Mouse (Mus musculus) stomach, postnatal 0 days (tissue): ENCODE data around the gene Kif6. TPM values are rescaled to one million over a fixed set of nuclear protein-coding genes. Genes with fewer than 3 reads are reported as not detected.
A peak's percentile ranks its signal among the peaks of the same experiment; 100 is the strongest.

Experiments
- ATAC-seq: fragments of 200-750 bp; cut with Nextera tagmentation; 2 replicates; pipeline ENCODE4 v1.8.0; 2017; ENCODE audit not compliant: low FRiP score, low TSS enrichment
- DNase-seq: peaks from one replicate; pipeline ENCODE4 v3.0.0-alpha.2; 2016; ENCODE audit warnings: low spot score
- H3K27ac ChIP-seq: fragments of 300-500 bp; sonication (generic); replicated peaks from 2 replicates; pipeline ENCODE4 v1.5.1; 2014; ENCODE audit warnings: mild to moderate bottlenecking, control low read depth
- H3K27me3 ChIP-seq: fragments of 300-500 bp; sonication (generic); 2 replicates; pipeline ENCODE4 v1.6.1; 2014; ENCODE audit warnings: low read length; ENCODE audit not compliant: control insufficient read depth, insufficient read depth
- H3K36me3 ChIP-seq: fragments of 300-500 bp; sonication (generic); 2 replicates; pipeline ENCODE4 v1.6.1; 2014; ENCODE audit warnings: low read length, mixed read lengths; ENCODE audit not compliant: control insufficient read depth, insufficient read depth
- H3K4me1 ChIP-seq: fragments of 300-500 bp; sonication (generic); replicated peaks from 2 replicates; pipeline ENCODE4 v1.6.1; 2014; ENCODE audit warnings: antibody characterized with exemption; ENCODE audit not compliant: control insufficient read depth, insufficient read depth
- H3K4me2 ChIP-seq: fragments of 300-500 bp; sonication (generic); replicated peaks from 2 replicates; pipeline ENCODE4 v1.6.1; 2014; ENCODE audit warnings: low read depth, mild to moderate bottlenecking, control low read depth, moderate library complexity
- H3K4me3 ChIP-seq: fragments of 300-500 bp; sonication (generic); 2 replicates; pipeline ENCODE4 v1.5.1; 2014; ENCODE audit warnings: low read depth, low read length, control low read depth
- H3K9ac ChIP-seq: fragments of 300-500 bp; sonication (generic); 2 replicates; pipeline ENCODE4 v1.6.1; 2014; ENCODE audit warnings: mild to moderate bottlenecking, low read length, control low read depth, mixed read lengths
- H3K9me3 ChIP-seq: fragments of 300-500 bp; sonication (generic); 2 replicates; pipeline ENCODE4 v1.6.1; 2016; ENCODE audit warnings: low read length; ENCODE audit not compliant: control insufficient read depth
- CTCF ChIP-seq: IDR thresholded peaks from 2 replicates; pipeline ENCODE4 v1.5.1; 2016; ENCODE audit warnings: antibody characterized with exemption, low read depth, mild to moderate bottlenecking, moderate library complexity
- EP300 ChIP-seq: optimal IDR thresholded peaks from 2 replicates; pipeline ENCODE3; 2016; ENCODE audit warnings: antibody characterized with exemption
- WGBS: fragments of 180-500 bp; shearing (Covaris S2); extraction: QIAGEN DNeasy Blood & Tissue Kit; methylation state at CpG from one replicate; pipeline ENCODE4 v1.1.7; 2014; 5-methylcytosine and 5-hydroxymethylcytosine counted together
- polyA plus RNA-seq: library from polyadenylated mRNA; unstranded; fragments of >200 nt; fragmentation: Nextera tagmentation; extraction: Ambion mirVana; gene quantifications from 2 replicates; pipeline ENCODE4 v1.2.1, GENCODE M21; 2015

The Kif6 gene
- polyA plus RNA-seq, 1 experiment from 2014 or later = 0.85 TPM

DNA sequence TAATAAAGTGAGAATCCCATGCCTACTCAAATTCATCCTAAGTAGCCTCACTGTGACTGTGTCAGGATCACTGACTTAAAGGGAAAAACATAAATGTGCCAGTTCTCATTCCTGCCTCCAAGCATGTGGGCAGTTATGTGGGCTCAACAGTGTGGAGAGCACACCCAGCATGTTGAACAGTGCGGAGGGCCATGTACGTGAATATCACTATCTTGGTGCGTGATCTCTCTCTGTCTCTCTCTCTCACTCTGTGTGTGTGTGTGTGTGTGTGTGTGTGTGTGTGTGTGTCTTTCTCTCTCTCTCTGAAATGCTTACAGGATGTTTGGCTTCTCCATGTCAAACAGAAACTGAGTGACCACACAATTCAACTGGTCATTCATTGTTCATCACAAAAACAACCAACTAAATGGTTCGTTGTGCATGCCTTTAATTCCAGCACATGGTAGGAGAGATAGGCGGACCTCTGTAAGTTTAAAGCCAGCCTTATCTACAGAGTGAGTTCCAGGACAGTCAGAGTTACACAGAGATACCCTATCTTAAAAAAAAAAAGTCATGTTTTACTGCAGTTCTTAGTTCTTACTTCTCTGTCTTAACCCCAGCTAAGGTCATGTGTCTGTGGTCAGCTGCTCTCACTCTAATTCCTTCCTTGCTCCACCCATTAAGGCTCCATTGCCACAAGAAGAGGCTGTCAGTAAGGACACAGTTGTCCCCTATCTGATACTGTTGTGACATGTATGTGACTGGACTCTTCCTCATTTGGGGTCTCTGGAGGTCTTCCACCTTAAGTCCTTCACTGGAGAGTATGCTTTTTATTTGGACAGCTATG is 266.2 kb downstream of the Kif6 start:
- WGBS = 68% methylated on average over 5 of the region's 5 CpGs
- DNase-seq (no peak), ATAC-seq (no peak)
- no peak for TF ChIP-seq EP300
- TF ChIP-seq CTCF = no peak
- no peak overlapping the region for H3K27ac ChIP-seq
- H3K4me1 ChIP-seq = no peaks in the 10 kb centered on the region
- H3K27me3 ChIP-seq = no peaks in the 10 kb centered on the region
- H3K36me3 ChIP-seq = no peaks in the 10 kb centered on the region
- H3K4me3 ChIP-seq = no peak overlapping the region
- no peak overlapping the region for H3K9ac ChIP-seq
- no peaks in the 10 kb centered on the region for H3K9me3 ChIP-seq
- H3K4me2 ChIP-seq = no peak overlapping the region

DNA sequence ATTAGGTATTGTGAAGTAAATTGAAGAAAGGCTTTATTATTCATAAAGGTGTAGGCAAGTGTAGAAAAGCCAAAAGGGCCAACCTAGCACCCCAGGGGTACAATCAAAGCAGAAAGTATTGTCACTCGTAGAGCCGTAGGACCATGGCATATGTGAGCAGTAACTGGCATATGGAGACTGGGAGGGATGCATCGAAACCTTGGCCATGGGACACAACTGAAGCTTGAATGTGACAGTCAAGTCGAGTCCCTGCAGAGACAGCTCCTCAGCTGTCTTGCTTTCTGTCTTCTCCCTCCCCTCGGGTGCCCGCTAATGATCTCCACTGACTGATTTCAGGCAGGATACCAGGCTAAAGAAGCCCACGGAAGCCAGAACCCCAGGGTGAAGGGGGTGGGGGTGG is 266.9 kb downstream of the Kif6 start:
- Histone ChIP-seq H3K27ac (no peak overlapping the region), H3K27me3 (no peaks in the 10 kb centered on the region), H3K9ac (no peak overlapping the region), H3K4me2 (no peak overlapping the region), H3K36me3 (no peaks in the 10 kb centered on the region), H3K4me3 (no peak overlapping the region), H3K9me3 (no peaks in the 10 kb centered on the region), H3K4me1 (no peaks in the 10 kb centered on the region)
- 88% methylated on average over 7 of the region's 7 CpGs for WGBS
- ATAC-seq = no peak
- no peak for TF ChIP-seq EP300
- no peak for TF ChIP-seq CTCF
- no peak for DNase-seq

DNA sequence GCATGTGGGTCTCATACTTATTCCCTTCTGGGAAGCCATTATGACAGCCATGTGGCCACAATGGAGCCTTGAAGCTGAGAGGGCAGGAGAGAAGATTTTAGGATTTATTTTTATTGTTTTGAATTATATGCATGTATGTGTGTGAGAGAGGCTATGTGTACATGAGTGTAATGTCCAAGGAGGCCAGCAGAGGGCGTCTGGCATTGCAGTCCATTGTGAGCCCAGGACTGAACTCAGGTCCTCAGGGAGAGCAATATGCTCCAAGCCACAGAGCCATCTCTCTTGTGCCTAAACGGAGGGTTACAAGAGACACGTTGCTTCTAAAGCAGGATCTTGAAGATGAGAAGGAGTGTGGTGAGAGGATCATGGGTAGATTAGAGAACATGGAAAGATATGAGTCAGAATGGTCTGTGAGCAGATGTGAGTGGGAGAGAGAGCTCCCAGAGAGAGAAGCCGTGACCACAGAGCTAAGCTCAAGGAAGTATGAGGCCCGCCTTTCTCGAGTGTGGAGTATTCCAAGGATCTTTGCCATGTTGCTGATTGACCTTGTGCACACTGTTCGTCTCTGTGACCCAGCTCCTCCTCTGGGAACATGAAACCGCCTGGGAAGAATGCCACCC is 268.3 kb downstream of the Kif6 start:
- Histone ChIP-seq H3K36me3 (no peaks in the 10 kb centered on the region), H3K4me3 (no peak overlapping the region), H3K4me2 (no peak overlapping the region), H3K9ac (no peak overlapping the region), H3K27ac (no peak overlapping the region), H3K27me3 (no peaks in the 10 kb centered on the region), H3K9me3 (no peaks in the 10 kb centered on the region), H3K4me1 (no peaks in the 10 kb centered on the region)
- WGBS = 76% methylated on average over 8 of the region's 8 CpGs
- no peak for TF ChIP-seq EP300
- peak; percentile 50 for TF ChIP-seq CTCF
- DNase-seq (no peak), ATAC-seq (no peak)

DNA sequence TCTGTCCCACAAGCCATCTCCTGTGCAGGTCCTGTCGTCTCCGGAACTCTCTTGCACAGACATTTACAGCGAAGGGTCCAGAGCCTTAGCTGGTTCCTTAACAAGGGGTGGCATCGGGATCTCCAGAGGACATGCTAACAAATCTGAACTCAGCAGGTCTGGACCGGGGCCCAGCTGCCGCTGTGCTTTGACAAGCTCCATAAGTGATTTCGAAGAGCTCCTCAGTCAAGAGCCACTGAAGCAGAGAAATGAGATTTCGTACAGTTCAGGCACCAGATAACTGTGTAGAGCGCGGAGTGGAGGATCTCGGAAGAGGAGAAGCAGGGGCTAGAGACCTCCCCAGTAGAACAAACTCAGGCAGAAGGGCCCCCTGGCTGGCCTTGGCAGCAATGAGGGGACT is 270.1 kb downstream of the Kif6 start:
- H3K4me2 ChIP-seq = no peak overlapping the region
- no peaks in the 10 kb centered on the region for H3K36me3 ChIP-seq
- no peak for ATAC-seq
- no peaks in the 10 kb centered on the region for H3K27me3 ChIP-seq
- DNase-seq = no peak
- WGBS = 62% methylated on average over 11 of the region's 11 CpGs
- TF ChIP-seq EP300 = no peak
- H3K4me1 ChIP-seq = no peaks in the 10 kb centered on the region
- H3K27ac ChIP-seq = no peak overlapping the region
- H3K4me3 ChIP-seq = no peak overlapping the region
- H3K9ac ChIP-seq = no peak overlapping the region
- no peaks in the 10 kb centered on the region for H3K9me3 ChIP-seq

DNA sequence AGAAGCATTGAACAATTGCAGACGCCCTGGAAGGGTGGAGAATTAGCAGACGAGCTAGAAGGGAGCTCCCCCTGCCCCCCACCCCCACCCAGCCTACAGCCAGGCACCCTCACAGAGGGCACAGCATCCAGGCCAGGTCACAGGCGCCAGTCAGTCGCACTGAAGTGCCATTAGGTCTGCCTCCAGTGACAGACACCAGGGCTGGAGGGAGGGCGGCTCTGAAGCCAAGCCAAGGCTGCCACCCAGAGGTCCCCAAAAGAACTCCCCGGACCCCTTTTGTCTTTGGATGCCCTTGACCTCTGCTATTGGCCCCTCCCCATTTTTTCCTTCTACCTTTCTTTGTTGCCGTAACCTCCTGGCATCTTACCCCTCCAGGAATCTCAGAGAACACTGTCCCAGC is 274.7 kb downstream of the Kif6 start:
- ATAC-seq = peak; percentile 51; the same call in 1 of the 2 replicates
- DNase-seq = no peak
- 37% methylated on average over 7 of the region's 7 CpGs for WGBS

DNA sequence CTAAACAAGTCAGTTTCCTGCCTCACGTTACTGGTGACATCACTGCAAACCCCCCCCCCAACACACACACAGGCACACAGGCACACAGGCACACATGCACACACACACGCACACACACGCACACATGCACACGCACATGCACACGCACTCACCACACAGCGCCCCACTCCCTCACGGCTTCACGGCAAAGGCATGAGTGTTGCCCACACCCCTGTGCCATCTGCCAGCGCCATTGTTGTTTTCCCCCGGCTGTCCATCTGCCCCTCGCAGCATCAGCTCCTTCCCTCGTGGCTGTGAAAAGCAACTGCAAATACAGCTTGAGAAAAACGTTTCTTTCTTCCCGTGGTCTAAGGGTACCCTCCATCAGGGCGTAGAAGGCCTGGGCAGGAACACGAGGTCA is 275.9 kb downstream of the Kif6 start:
- no peak overlapping the region for H3K4me2 ChIP-seq
- H3K36me3 ChIP-seq = no peaks in the 10 kb centered on the region
- H3K4me1 ChIP-seq = no peaks in the 10 kb centered on the region
- no peaks in the 10 kb centered on the region for H3K9me3 ChIP-seq
- WGBS = 83% methylated on average over 16 of the region's 16 CpGs
- no peak for ATAC-seq
- TF ChIP-seq EP300 (no peak), CTCF (no peak)
- no peak for DNase-seq
- H3K27ac ChIP-seq = no peak overlapping the region
- no peak overlapping the region for H3K4me3 ChIP-seq
- H3K27me3 ChIP-seq = no peaks in the 10 kb centered on the region
- H3K9ac ChIP-seq = no peak overlapping the region

More for the DNA sequence above, 274.7 kb downstream of the Kif6 start:
- H3K27ac ChIP-seq = no peak overlapping the region
- no peaks in the 10 kb centered on the region for H3K9me3 ChIP-seq
- H3K36me3 ChIP-seq = no peaks in the 10 kb centered on the region
- no peaks in the 10 kb centered on the region for H3K4me1 ChIP-seq
- H3K4me2 ChIP-seq = no peak overlapping the region
- no peaks in the 10 kb centered on the region for H3K27me3 ChIP-seq
- H3K4me3 ChIP-seq = no peak overlapping the region
- peak; percentile 57 for TF ChIP-seq CTCF
- TF ChIP-seq EP300 = no peak
- H3K9ac ChIP-seq = no peak overlapping the region
